Mouse (Mus musculus): Measurements from ENCODE around the gene Nt5c2.
A peak's percentile ranks its signal among the peaks of the same experiment; 100 is the strongest.

Nt5c2 gene

GRCm38 (mm10) chr19:46886826-46887225, 128.1 kb downstream of the Nt5c2 start:
- no peak for DNase-seq (ENCODE audit: low spot score)

GRCm38 (mm10) chr19:46885365-46885764, 129.6 kb downstream of the Nt5c2 start:
- DNase-seq (ENCODE audit: low spot score) = no peak

DNA sequence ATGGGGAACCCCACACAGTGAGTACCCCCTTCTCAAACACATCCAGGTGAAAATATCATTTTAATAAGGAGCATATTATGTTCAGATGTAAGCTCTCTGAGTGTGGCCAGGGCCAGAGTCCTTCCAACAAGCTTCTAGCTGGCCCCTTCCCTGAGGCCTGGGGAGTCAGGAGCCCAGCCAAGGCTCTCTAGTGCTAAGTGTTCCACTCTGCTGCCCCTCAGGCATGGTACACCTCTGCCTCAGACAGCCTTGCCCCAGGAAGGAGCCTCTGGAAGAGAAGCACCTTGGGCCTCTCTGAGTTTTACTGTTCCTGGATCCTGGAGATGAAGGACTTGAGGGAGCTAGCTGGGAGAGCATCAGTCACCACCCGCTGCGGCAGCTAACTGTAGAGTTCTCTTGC, 135.1 kb downstream of the Nt5c2 start:
- no peak for DNase-seq (ENCODE audit: low spot score)

- no peak for DNase-seq (ENCODE audit: low spot score)
Observed at GRCm38 (mm10) chr19:46878346-46878745, 136.6 kb downstream of the Nt5c2 start.

GRCm38 (mm10) chr19:46877886-46878285, 137.1 kb downstream of the Nt5c2 start:
- no peak for DNase-seq (ENCODE audit: low spot score)

DNA sequence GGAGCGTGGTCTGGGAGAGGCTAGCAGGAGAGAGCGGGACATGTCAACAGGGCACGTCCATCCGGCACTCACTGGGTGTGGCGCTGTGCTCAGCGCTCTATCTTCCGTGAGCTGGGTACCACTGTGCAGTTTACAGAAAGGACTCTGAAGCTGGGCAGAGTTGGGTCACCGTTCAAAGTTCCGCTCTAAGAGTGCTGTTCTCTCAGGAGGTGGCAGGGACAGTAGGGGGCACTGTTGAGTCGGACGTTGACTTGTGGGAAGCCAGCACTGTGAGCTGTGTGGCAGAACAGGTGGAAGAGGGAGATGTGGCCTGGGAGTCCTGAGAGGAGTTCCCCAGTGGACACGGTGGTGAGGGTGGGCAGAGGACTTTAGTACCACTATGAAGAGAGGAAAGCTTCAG, 139.2 kb downstream of the Nt5c2 start:
- DNase-seq (ENCODE audit: low spot score) = peak; percentile 77

- DNase-seq (ENCODE audit: low spot score) = no peak
Observed at GRCm38 (mm10) chr19:46873924-46874323, 141.0 kb downstream of the Nt5c2 start.

GRCm38 (mm10) chr19:46871651-46872050, 143.3 kb downstream of the Nt5c2 start:
- no peak for DNase-seq (ENCODE audit: low spot score)

DNA sequence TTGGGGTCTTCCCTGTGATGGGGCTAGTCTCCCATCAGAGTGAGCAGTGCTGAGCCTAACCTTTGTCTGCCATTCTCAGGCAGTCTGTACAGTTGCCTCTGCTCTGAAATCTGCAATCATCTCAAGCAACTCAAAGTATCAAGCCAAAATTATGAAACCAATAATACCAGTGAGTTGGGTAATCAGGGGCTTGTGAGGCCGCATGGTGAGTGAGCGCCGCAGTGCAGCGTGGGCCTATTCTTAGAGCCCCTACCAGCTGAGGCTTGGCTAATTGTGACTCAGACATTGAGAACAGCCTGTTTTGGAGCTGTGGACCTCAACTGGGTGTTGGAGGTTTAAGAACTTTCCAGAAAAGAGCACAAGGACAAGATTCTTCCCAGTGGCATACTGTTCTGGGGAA, 143.9 kb downstream of the Nt5c2 start:
- DNase-seq (ENCODE audit: low spot score) = no peak

- peak; percentile 83 for DNase-seq (ENCODE audit: low spot score)
Observed at GRCm38 (mm10) chr19:46869526-46869925, 145.4 kb downstream of the Nt5c2 start.

- DNase-seq (ENCODE audit: low spot score) = no peak
Observed at GRCm38 (mm10) chr19:46869049-46869448, 145.9 kb downstream of the Nt5c2 start.

DNA sequence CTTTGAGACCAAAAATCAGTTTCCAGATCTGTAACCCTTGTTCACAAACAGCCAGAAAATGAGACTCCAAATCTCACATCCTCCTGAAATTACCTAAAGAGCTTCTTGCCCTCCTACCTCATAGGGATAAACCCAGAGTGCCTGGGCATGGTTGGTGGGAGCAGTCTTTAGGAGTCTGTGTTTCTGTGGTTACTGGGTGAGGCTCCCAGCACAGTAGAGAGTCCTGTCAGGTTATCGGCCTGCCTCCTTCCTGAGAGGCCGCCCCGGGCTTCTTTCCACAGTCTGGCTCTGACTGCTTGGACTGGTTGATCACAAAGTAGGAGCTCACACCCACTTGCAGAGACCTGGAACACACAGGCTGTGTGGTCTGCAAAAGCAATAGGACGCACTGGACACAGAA, 149.6 kb downstream of the Nt5c2 start:
- no peak for DNase-seq (ENCODE audit: low spot score)

GRCm38 (mm10) chr19:46864731-46865331, 150.1 kb downstream of the Nt5c2 start:
- DNase-seq (ENCODE audit: low spot score) = no peak

GRCm38 (mm10) chr19:46864079-46864478, 150.9 kb downstream of the Nt5c2 start:
- no peak for DNase-seq (ENCODE audit: low spot score)

DNA sequence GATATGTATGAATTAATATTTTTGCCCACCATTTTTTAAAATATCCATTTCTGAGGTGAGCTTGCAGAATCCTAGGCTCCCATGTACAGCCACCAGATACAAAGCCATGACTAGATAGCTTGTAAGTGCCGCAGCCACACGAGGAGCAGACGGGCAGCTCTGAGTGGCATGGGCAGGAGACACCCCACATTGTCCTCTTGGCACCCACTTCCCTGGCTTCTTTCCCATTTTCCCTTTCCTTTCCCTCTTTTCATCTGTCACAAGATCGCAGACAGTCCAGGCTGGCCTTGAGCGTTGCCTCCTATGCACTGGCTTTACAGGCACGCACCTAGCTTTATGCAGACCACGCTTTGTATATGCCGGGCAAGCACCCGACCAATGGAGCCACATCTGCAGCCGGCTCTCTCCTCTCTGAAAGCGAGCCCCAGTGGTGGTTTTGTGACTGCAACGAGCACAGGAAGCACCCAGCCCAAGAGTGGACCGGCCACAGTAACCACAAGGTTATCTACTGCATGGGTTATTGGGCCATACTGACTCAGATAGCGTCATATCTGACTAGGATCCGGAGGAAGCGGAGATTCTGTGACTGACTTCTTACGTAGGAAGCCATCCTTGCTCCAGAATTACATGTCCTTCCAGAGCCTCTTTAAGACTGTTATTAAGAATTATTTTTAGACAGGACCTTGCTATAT, 151.6 kb downstream of the Nt5c2 start:
- DNase-seq (ENCODE audit: low spot score) = no peak

DNA sequence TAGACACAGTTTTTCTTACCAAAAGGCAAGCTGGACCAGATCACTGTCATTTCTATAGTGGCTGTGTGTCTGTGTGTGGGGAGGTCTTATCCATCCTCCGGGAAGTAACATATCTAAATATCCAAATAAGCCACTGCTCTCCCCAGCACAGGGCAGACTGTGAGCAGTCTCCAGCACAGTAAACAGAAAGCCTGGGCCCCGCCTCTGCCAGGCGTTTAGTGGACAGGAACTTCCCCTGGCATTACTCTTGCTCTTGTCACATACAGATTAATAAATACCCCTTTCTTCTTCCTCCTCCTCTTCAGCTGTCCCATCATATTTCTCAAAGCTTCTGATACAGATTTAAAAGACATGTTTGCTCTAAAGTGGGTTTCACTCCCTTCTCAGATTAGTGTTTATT, 152.4 kb downstream of the Nt5c2 start:
- no peak for DNase-seq (ENCODE audit: low spot score)

GRCm38 (mm10) chr19:46858200-46858599, 156.8 kb downstream of the Nt5c2 start:
- DNase-seq (ENCODE audit: low spot score) = no peak

- no peak for DNase-seq (ENCODE audit: low spot score)
Observed at GRCm38 (mm10) chr19:46857277-46857989, 157.5 kb downstream of the Nt5c2 start.

DNA sequence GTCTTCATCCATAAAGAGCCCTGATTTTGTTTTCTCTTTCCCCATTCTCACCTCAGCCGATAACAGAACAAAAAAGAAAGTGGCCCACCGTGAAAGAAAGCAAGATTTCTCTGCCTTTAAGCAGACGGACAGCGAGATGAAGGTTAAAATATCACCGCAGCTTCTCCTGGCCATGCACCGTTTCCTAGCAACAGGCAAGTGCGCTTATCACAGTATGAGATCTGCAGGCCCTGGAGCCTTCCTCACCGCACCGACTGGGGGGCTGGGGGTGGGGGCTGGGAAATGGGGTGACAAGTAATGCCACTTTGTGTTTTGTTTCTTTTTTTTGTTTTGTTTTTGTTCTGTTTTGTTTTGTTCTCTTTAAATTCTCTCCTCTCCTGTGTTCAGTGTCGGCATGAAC, 158.2 kb downstream of the Nt5c2 start:
- no peak for DNase-seq (ENCODE audit: low spot score)

- DNase-seq (ENCODE audit: low spot score) = no peak
Observed at GRCm38 (mm10) chr19:46856232-46856631, 158.7 kb downstream of the Nt5c2 start.

- DNase-seq (ENCODE audit: low spot score) = peak; percentile 90
Observed at GRCm38 (mm10) chr19:46849443-46849997, 165.4 kb downstream of the Nt5c2 start.

DNA sequence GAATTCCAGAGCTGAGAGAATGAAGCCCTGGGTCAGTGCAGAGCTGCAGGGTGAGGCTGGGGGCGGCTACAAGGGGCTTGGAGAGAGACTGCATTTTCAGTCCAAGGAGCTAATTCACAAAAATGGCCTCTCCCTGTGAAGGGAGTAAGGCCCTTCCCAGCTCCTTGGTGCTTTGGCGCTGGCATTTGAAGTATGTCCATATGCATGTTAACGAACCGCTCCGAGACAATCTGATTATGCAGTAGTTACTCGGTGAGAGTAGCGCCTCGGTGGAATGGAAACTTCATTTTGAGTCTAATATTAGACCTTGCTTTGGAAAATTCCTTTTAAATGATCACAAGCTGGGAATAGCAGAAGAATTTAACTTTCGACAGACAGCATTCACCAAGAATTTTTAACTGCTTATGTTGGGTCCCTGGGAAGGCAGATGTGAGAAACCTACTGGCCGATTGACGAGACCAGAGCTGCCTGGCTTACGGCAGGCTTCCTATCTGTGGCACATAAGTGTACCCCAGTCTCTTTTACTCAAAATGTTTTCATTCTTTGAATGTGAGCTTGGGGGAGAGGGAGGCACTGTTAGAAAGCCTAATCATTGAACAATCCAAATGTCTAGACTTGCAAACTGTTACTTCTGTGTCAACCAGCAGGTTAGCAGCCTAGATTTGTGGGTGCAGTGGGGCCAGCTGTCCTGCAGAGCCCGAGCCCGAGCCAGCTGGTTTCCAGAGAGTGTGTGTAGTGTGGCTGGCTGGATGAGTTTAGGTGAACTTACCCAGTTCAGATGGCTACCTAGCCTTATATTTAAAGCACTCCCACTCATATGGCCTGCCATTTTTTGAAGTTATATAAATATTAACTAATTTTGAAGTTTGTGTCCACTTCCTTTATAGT, 166.3 kb downstream of the Nt5c2 start:
- DNase-seq (ENCODE audit: low spot score) = no peak
